Mouse (Mus musculus): ENCODE measurements around the gene Ankrd66. TPM values are rescaled to one million over a fixed set of nuclear protein-coding genes. Genes with fewer than 3 reads are reported as not detected.
A peak's percentile ranks its signal among the peaks of the same experiment; 100 is the strongest.

Ankrd66 gene
- polyA plus RNA-seq, 1 experiment from 2014 or later: not detected

- H3K9me3 ChIP-seq (replicated peaks): no peaks in the 10 kb centered on the region
- ATAC-seq (replicated peaks; ENCODE audit: insufficient number of reproducible peaks, insufficient read depth, low FRiP score, low read depth): peak; percentile 69
- H3K9ac ChIP-seq: peak overlapping the region; percentile 40; the same call in 1 of the 2 replicates
- WGBS: 16% methylated on average over 23 of the region's 23 CpGs
- 0 out of 2 replicates have a peak, but pooled peaks cover 2% of the 10 kb centered on the region for H3K27me3 ChIP-seq
- H3K4me1 ChIP-seq (replicated peaks): peaks cover 9% of the 10 kb centered on the region
- 0 out of 2 replicates have a peak overlapping the region, but pooled peaks have one; percentile 22 for H3K27ac ChIP-seq
- H3K36me3 ChIP-seq: no peaks in the 10 kb centered on the region
- H3K4me3 ChIP-seq: peak overlapping the region; percentile 39
- H3K4me2 ChIP-seq: peak overlapping the region; percentile 67
Observed at GRCm38 (mm10) chr17:43534362-43535222, 8.8 kb downstream of the Ankrd66 start.

GRCm38 (mm10) chr17:43531192-43531591, 12.2 kb downstream of the Ankrd66 start:
- H3K9ac ChIP-seq: no peak overlapping the region
- no peak overlapping the region for H3K4me2 ChIP-seq
- no peak overlapping the region for H3K27ac ChIP-seq
- no peaks in the 10 kb centered on the region for H3K9me3 ChIP-seq (replicated peaks)
- H3K36me3 ChIP-seq: no peaks in the 10 kb centered on the region
- no peaks in the 10 kb centered on the region for H3K27me3 ChIP-seq
- no peak for ATAC-seq (replicated peaks; ENCODE audit: insufficient number of reproducible peaks, insufficient read depth, low FRiP score, low read depth)
- H3K4me3 ChIP-seq: no peak overlapping the region
- WGBS: 89% methylated on average over 4 of the region's 4 CpGs
- peaks cover 9% of the 10 kb centered on the region for H3K4me1 ChIP-seq (replicated peaks)

DNA sequence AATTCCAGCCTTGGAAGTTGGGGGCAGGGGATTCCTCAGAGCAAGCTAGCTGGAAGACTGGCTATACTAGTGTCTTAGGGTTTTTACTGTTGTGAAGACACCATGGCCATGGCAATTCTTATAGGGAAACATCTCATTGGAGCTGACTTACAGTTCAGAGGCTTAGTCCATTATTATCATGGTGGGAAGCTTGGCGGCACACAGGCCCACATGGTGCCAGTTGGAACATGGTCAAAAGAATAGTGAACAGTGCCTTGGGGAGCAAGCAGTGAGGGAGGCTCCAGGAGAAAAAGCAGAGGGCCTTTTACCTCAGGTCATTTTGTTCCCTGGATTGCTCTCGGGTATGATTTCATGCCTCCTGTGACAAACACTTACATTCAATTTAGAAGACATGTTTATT, 12.9 kb downstream of the Ankrd66 start:
- Histone ChIP-seq H3K4me1 (replicated peaks) (peaks cover 9% of the 10 kb centered on the region), H3K27me3 (no peaks in the 10 kb centered on the region), H3K4me2 (no peak overlapping the region), H3K9ac (no peak overlapping the region), H3K36me3 (no peaks in the 10 kb centered on the region), H3K9me3 (replicated peaks) (no peaks in the 10 kb centered on the region), H3K27ac (no peak overlapping the region), H3K4me3 (no peak overlapping the region)
- no peak for ATAC-seq (replicated peaks; ENCODE audit: insufficient number of reproducible peaks, insufficient read depth, low FRiP score, low read depth)
- WGBS: 85% methylated on average over 2 of the region's 2 CpGs

- Histone ChIP-seq H3K9me3 (replicated peaks) (no peaks in the 10 kb centered on the region), H3K9ac (no peak overlapping the region), H3K36me3 (no peaks in the 10 kb centered on the region), H3K4me1 (replicated peaks) (0 out of 2 replicates have a peak, but pooled peaks cover 3% of the 10 kb centered on the region), H3K27ac (no peak overlapping the region), H3K4me3 (no peak overlapping the region), H3K27me3 (no peaks in the 10 kb centered on the region; the same call in 1 of the 2 replicates), H3K4me2 (no peak overlapping the region)
- WGBS: 72% methylated on average over 3 of the region's 3 CpGs
- no peak for ATAC-seq (replicated peaks; ENCODE audit: insufficient number of reproducible peaks, insufficient read depth, low FRiP score, low read depth)
Observed at GRCm38 (mm10) chr17:43520166-43520565, 23.3 kb downstream of the Ankrd66 start.

DNA sequence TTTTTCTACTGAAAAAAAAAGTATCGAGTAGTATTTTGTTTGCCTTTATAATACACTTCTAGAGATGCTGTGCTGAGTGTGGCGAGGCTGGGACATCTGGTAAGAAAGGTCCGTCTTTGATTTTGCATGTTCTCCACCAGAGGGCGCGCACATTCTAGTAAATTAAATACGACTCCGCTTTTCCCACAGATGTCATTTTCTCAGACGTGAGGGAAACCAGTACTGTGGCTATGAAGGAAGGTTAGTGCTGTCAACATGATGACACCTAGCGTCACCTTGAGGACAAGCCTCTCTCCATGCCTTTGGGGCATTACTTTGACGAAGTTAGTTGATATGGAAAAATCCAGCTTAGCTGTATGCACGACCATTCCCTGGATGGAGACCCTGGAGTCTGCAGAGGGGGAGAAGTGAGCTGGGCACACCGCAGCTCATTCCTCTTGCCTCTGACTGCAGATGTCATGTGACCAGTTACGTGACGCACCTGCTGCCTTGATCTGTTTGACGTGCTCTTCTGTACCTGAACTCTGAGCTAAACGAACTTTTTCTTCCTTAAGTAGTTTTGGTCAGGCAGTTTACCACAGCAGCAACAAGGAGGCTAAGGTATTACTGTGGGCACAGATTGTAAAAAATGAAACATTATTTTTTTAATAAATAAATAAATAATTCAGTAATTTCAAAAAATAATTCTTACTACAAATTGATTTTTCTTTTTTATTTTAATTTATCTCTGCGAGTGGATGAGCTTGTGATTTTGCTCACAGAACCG, 24.6 kb downstream of the Ankrd66 start:
- Histone ChIP-seq H3K4me1 (replicated peaks) (0 out of 2 replicates have a peak, but pooled peaks cover 3% of the 10 kb centered on the region), H3K27ac (no peak overlapping the region), H3K9me3 (replicated peaks) (no peaks in the 10 kb centered on the region), H3K9ac (no peak overlapping the region), H3K4me2 (peak overlapping the region; percentile 19), H3K36me3 (no peaks in the 10 kb centered on the region), H3K27me3 (no peaks in the 10 kb centered on the region; the same call in 1 of the 2 replicates), H3K4me3 (no peak overlapping the region)
- 0 out of 2 replicates have a peak, but pooled peaks have one; percentile 14 for ATAC-seq (replicated peaks; ENCODE audit: insufficient number of reproducible peaks, insufficient read depth, low FRiP score, low read depth)
- 24% methylated on average over 18 of the region's 18 CpGs for WGBS

- H3K9ac ChIP-seq: no peak overlapping the region
- no peaks in the 10 kb centered on the region for H3K36me3 ChIP-seq
- H3K4me1 ChIP-seq (replicated peaks): no peaks in the 10 kb centered on the region
- no peak for ATAC-seq (replicated peaks; ENCODE audit: insufficient number of reproducible peaks, insufficient read depth, low FRiP score, low read depth)
- WGBS: 73% methylated on average over 4 of the region's 4 CpGs
- H3K4me3 ChIP-seq: no peak overlapping the region
- no peak overlapping the region for H3K4me2 ChIP-seq
- no peaks in the 10 kb centered on the region for H3K9me3 ChIP-seq (replicated peaks)
- H3K27ac ChIP-seq: no peak overlapping the region
- H3K27me3 ChIP-seq: no peaks in the 10 kb centered on the region
Observed at GRCm38 (mm10) chr17:43510782-43511181, 32.7 kb downstream of the Ankrd66 start.

DNA sequence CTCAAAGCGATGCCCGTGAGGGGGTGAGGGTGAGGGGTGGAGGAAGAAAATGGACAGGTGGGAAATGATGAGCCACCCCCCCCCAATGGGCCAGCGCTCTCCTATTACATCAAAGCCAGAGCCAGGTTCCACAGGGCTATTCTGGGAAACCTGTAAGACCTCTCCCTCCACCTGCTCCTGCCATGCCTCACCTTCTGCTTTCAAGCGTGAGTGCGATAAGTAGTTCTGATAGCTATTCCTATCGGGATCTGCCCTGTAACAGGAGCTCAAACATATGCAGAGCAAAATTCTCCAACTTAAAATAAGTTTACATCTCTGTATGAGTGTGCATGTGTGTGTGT, 38.9 kb downstream of the Ankrd66 start:
- no peaks in the 10 kb centered on the region for H3K36me3 ChIP-seq
- no peak overlapping the region for H3K27ac ChIP-seq
- no peak overlapping the region for H3K9ac ChIP-seq
- 64% methylated on average over 6 of the region's 6 CpGs for WGBS
- no peak overlapping the region for H3K4me2 ChIP-seq
- no peaks in the 10 kb centered on the region for H3K27me3 ChIP-seq
- no peak for ATAC-seq (replicated peaks; ENCODE audit: insufficient number of reproducible peaks, insufficient read depth, low FRiP score, low read depth)
- H3K4me3 ChIP-seq: no peak overlapping the region
- H3K4me1 ChIP-seq (replicated peaks): no peaks in the 10 kb centered on the region
- H3K9me3 ChIP-seq (replicated peaks): no peaks in the 10 kb centered on the region

DNA sequence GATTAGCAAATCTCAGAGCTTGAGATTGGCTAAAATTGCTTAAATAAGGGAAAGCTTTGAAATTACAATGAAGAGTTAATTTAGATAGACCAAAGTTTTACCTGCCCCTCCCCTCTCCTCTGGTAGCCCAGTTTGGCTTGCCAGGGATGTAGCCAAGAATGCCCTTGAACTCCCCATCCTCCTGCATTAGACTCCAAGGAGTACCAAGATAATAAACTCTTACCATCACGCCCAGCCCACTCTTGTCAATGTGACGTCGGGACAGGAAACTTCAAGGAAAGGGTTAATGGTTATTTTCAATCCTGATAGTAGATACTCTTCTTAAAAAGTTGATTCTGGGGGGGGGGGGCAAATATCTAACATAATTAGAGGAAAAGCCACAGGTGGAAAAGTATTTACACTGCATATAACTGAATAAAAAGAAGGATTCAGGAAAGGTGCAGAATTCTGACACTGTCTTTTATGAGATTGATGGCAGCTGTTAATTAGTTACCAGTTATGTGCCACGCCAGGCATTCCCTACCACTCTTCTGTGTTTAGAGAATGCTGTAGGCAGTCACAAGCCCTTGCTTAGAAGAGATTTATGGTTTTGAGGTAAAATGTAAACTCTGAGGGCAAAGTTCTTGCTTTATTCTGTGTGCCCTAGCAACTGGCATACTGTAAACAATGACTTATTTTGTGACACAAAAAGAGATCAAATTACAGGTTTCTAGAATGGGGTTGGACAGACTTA, 39.4 kb downstream of the Ankrd66 start:
- no peaks in the 10 kb centered on the region for H3K9me3 ChIP-seq (replicated peaks)
- 61% methylated on average over 4 of the region's 4 CpGs for WGBS
- H3K27ac ChIP-seq: no peak overlapping the region
- H3K27me3 ChIP-seq: no peaks in the 10 kb centered on the region
- H3K36me3 ChIP-seq: no peaks in the 10 kb centered on the region
- H3K4me2 ChIP-seq: no peak overlapping the region
- H3K4me3 ChIP-seq: no peak overlapping the region
- no peak for ATAC-seq (replicated peaks; ENCODE audit: insufficient number of reproducible peaks, insufficient read depth, low FRiP score, low read depth)
- no peak overlapping the region for H3K9ac ChIP-seq
- no peaks in the 10 kb centered on the region for H3K4me1 ChIP-seq (replicated peaks)

DNA sequence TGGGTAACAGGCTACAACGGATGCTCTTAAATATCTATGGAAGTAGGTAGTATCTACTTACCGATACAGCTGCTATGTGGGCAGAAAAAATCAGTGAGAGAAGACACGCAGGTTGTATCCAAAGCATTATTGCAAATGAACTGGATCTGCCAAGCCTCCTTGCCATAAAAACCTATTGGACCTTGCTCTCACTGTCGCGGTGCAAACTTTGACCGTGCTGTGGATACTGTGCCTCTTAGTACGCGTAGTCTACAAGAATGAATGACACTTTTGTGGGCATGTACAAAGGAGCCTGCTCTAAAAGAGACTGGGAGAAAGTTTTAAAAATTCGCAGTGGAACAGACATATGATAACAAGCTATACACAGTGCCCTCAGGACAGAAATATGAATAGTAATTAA, 40.8 kb downstream of the Ankrd66 start, which contains the start of gene Mep1a:
Gene Mep1a (minus strand): TSS at position 221 of the 400 bp plus-strand sequence.
- ATAC-seq (replicated peaks; ENCODE audit: insufficient number of reproducible peaks, insufficient read depth, low FRiP score, low read depth): no peak
- Histone ChIP-seq H3K4me2 (no peak within 1 kb of the TSS), H3K4me1 (replicated peaks) (no peaks in the 10 kb centered on the region), H3K9ac (no peak within 1 kb of the TSS), H3K36me3 (no peaks in the 10 kb centered on the region), H3K27ac (no peak within 1 kb of the TSS), H3K27me3 (no peaks in the 10 kb centered on the region), H3K4me3 (no peak within 1 kb of the TSS), H3K9me3 (replicated peaks) (no peaks in the 10 kb centered on the region)
- WGBS: 90% methylated on average over 9 of the region's 9 CpGs

DNA sequence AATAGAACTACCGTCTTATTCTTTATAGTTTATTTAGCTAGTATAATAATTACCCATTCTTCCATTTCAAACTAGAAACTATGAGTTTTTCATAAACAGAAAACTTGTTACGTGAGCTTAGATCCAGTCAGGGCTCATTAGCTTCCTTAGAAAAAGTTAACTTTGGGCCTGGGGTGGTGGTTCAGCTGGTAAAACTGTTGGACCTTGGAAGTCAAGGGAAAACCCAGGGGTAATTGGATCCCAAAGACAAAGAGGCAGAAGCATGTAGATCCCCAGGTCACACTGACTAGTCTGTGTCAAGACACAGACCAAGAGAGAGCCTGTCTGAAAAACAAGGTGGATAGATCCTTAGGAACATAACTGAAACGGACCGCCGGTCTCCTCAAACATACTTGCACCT, 41.8 kb downstream of the Ankrd66 start:
- no peak overlapping the region for H3K4me3 ChIP-seq
- H3K27ac ChIP-seq: no peak overlapping the region
- no peak overlapping the region for H3K4me2 ChIP-seq
- no peaks in the 10 kb centered on the region for H3K4me1 ChIP-seq (replicated peaks)
- no peaks in the 10 kb centered on the region for H3K9me3 ChIP-seq (replicated peaks)
- no peak for ATAC-seq (replicated peaks; ENCODE audit: insufficient number of reproducible peaks, insufficient read depth, low FRiP score, low read depth)
- WGBS: 86% methylated on average over 5 of the region's 5 CpGs
- no peaks in the 10 kb centered on the region for H3K27me3 ChIP-seq
- H3K9ac ChIP-seq: no peak overlapping the region
- H3K36me3 ChIP-seq: no peaks in the 10 kb centered on the region

DNA sequence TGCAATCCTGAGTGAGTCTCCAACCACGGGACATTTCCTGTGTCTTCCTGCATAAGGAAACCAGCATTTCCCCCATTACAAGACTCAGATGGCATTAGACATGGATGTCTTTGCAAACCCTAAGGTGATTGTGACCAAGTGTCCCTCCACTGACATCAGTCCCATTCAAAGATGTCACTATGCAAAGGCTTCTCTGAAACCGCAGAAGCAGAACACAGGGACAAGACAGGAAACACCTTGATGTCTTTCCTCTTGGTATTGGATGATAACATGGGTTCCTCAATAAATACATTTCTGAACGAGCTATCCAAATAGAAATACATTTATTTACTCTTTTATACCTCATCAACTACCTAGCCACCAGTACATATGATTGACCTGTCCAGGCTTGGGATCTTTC, 42.2 kb downstream of the Ankrd66 start:
- 59% methylated on average over 3 of the region's 3 CpGs for WGBS
- H3K4me2 ChIP-seq: no peak overlapping the region
- ATAC-seq (replicated peaks; ENCODE audit: insufficient number of reproducible peaks, insufficient read depth, low FRiP score, low read depth): no peak

More for the DNA sequence above, 42.2 kb downstream of the Ankrd66 start:
- no peak overlapping the region for H3K4me3 ChIP-seq
- no peak overlapping the region for H3K27ac ChIP-seq
- H3K9me3 ChIP-seq (replicated peaks): no peaks in the 10 kb centered on the region
- H3K27me3 ChIP-seq: no peaks in the 10 kb centered on the region
- no peak overlapping the region for H3K9ac ChIP-seq
- no peaks in the 10 kb centered on the region for H3K36me3 ChIP-seq
- H3K4me1 ChIP-seq (replicated peaks): no peaks in the 10 kb centered on the region

All from heart, embryonic 15.5 days (tissue).